Comparison of ENCODE assay signal across 8 mouse cellular contexts in genomic region chr2:181410760-181411473, GRCm38 (mm10). TPM values are rescaled to one million over a fixed set of nuclear protein-coding genes. Genes with fewer than 3 reads are reported as not detected.
A peak's percentile ranks its signal among the peaks of the same experiment; 100 is the strongest.
DNase-seq lines count a peak whose midpoint lies in the region; ATAC-seq and TF ChIP-seq lines count a peak whose summit lies in the region.

No protein-coding gene starts in this region.

- peak; percentile 77 for ATAC-seq in forebrain, embryonic 12.5 days (ENCODE audit: low FRiP score)

- no peak overlapping the region for H3K9ac ChIP-seq in ES-Bruce4 (ENCODE audit: low read depth, poor library complexity, severe bottlenecking)
- no peak overlapping the region for H3K9ac ChIP-seq in forebrain, embryonic 12.5 days

- no peaks in the 10 kb centered on the region for H3K4me1 ChIP-seq in ES-Bruce4 (ENCODE audit: control insufficient read depth, insufficient read depth, low read length)
- no peaks in the 10 kb centered on the region for H3K4me1 ChIP-seq in bone marrow, adult 2 months (ENCODE audit: control insufficient read depth, insufficient read depth, low read length)
- peaks cover 9% of the 10 kb centered on the region; the same call in 1 of the 2 replicates for H3K4me1 ChIP-seq in forebrain, embryonic 12.5 days
- peaks cover 4% of the 10 kb centered on the region; the same call in 1 of the 2 replicates for H3K4me1 ChIP-seq in hindbrain, embryonic 10.5 days (replicated peaks)

- no peaks in the 10 kb centered on the region for H3K27me3 ChIP-seq in ES-Bruce4 (ENCODE audit: control insufficient read depth, insufficient read depth, low read length, poor library complexity, severe bottlenecking)
- no peaks in the 10 kb centered on the region for H3K27me3 ChIP-seq in forebrain, embryonic 12.5 days
- H3K27me3 ChIP-seq in hindbrain, embryonic 10.5 days (ENCODE audit: insufficient read depth, poor library complexity, severe bottlenecking): no peaks in the 10 kb centered on the region

- no peaks in the 10 kb centered on the region for H3K36me3 ChIP-seq in ES-Bruce4 (ENCODE audit: control insufficient read depth, insufficient read depth, low read length, poor library complexity, severe bottlenecking)
- peaks cover 3% of the 10 kb centered on the region; the same call in 1 of the 2 replicates for H3K36me3 ChIP-seq in forebrain, embryonic 12.5 days (replicated peaks)
- peaks cover 10% of the 10 kb centered on the region for H3K36me3 ChIP-seq in hindbrain, embryonic 10.5 days

- WGBS in bone marrow, adult 2 months: 11% methylated on average over 4 of the region's 4 CpGs
- WGBS in forebrain, embryonic 12.5 days: 32% methylated on average over 4 of the region's 4 CpGs
- 44% methylated on average over 4 of the region's 4 CpGs for WGBS in hindbrain, embryonic 10.5 days

- no peak for TF ChIP-seq EP300 in ES-Bruce4 (IDR thresholded peaks at IDR 0.05; ENCODE audit: insufficient read depth, low read depth, low read length)

- TF ChIP-seq POLR2A in ES-Bruce4 (IDR thresholded peaks at IDR 0.05; ENCODE audit: insufficient read depth, low read length): no peak
- no peak for TF ChIP-seq POLR2A in bone marrow, adult 2 months (IDR thresholded peaks at IDR 0.05; ENCODE audit: borderline replicate concordance, control insufficient read depth, low read depth, low read length)

- no peak overlapping the region for H3K27ac ChIP-seq in ES-Bruce4 (ENCODE audit: insufficient read depth, low read length)
- H3K27ac ChIP-seq in bone marrow, adult 2 months (ENCODE audit: control insufficient read depth, insufficient read depth, low read depth, low read length, poor library complexity): no peak overlapping the region
- peak overlapping the region; percentile 70 for H3K27ac ChIP-seq in forebrain, embryonic 12.5 days
- H3K27ac ChIP-seq in hindbrain, embryonic 10.5 days: peak overlapping the region; percentile 75

- H3K4me3 ChIP-seq in ES-Bruce4 (ENCODE audit: low read depth, low read length): no peak overlapping the region
- no peak overlapping the region for H3K4me3 ChIP-seq in bone marrow, adult 2 months (replicated peaks; ENCODE audit: control insufficient read depth, low read depth, low read length)
- H3K4me3 ChIP-seq in forebrain, embryonic 12.5 days (replicated peaks): no peak overlapping the region
- H3K4me3 ChIP-seq in hindbrain, embryonic 10.5 days: no peak overlapping the region

- TF ChIP-seq CTCF in ES-Bruce4 (IDR thresholded peaks at IDR 0.05; ENCODE audit: low read depth, low read length): peak; percentile 84
- TF ChIP-seq CTCF in bone marrow, adult 2 months (IDR thresholded peaks at IDR 0.05; ENCODE audit: control insufficient read depth, insufficient read depth, low read length): peak; percentile 81

- peak; percentile 75 for DNase-seq in hindbrain, embryonic 10.5 days (ENCODE audit: low spot score)
- DNase-seq in layer of hippocampus, adult 18-20 months (ENCODE audit: low spot score in 2 of 2): peak; percentile 18 to 62
- peak; percentile 82 for DNase-seq in lung, postnatal 10 days
- DNase-seq in ovary, postnatal 10 days (ENCODE audit: low spot score): peak; percentile 36
- peak; percentile 37 for DNase-seq in thymus, postnatal 25 days

- no peak overlapping the region for H3K4me2 ChIP-seq in forebrain, embryonic 12.5 days

- no peaks in the 10 kb centered on the region for H3K9me3 ChIP-seq in ES-Bruce4 (replicated peaks; ENCODE audit: control insufficient read depth, insufficient read depth, low read length, poor library complexity, severe bottlenecking)
- H3K9me3 ChIP-seq in forebrain, embryonic 12.5 days: no peaks in the 10 kb centered on the region
- no peaks in the 10 kb centered on the region for H3K9me3 ChIP-seq in hindbrain, embryonic 10.5 days

RNA-seq across cellular contexts. Expression of gene Lime1, which starts 31.0 kb away (rescaled TPM):
- polyA plus RNA-seq in ES-Bruce4 (2011; ENCODE audit: insufficient read depth, insufficient read length, low read depth, missing spikeins): 3.9 and 6.3 TPM in 2 replicates
- polyA plus RNA-seq in bone marrow, adult 2 months (2011; ENCODE audit: insufficient read depth, insufficient read length, low replicate concordance, missing spikeins): 37.9 and 47.7 TPM in 2 replicates
- 33.9 and 34.5 TPM in 2 replicates for polyA plus RNA-seq in forebrain, embryonic 12.5 days (2016; fragmentation: Nextera tagmentation; extraction: Ambion mirVana)
- 29.5 and 29.7 TPM in 2 replicates for polyA plus RNA-seq in hindbrain, embryonic 10.5 days (2016; fragmentation: Nextera tagmentation; extraction: Ambion mirVana)
- total RNA-seq in layer of hippocampus, adult 18-20 months (2021): 10 to 100 TPM; 37.1 to 43.2 TPM

RNA-seq across cellular contexts. Expression of gene Arfrp1, which starts 45.7 kb away (rescaled TPM):
- polyA plus RNA-seq in ES-Bruce4 (2011; ENCODE audit: insufficient read depth, insufficient read length, low read depth, missing spikeins): 29.1 and 35.4 TPM in 2 replicates
- polyA plus RNA-seq in bone marrow, adult 2 months (2011; ENCODE audit: insufficient read depth, insufficient read length, low replicate concordance, missing spikeins): 25.1 and 48.4 TPM in 2 replicates
- 83.6 and 86.4 TPM in 2 replicates for polyA plus RNA-seq in forebrain, embryonic 12.5 days (2016; fragmentation: Nextera tagmentation; extraction: Ambion mirVana)
- polyA plus RNA-seq in hindbrain, embryonic 10.5 days (2016; fragmentation: Nextera tagmentation; extraction: Ambion mirVana): 75.3 and 75.4 TPM in 2 replicates
- total RNA-seq in layer of hippocampus, adult 18-20 months (2021): 10 to 100 TPM; 41.1 to 46.0 TPM

RNA-seq across cellular contexts. Expression of gene Zgpat, which starts 46.2 kb away (rescaled TPM):
- polyA plus RNA-seq in ES-Bruce4 (2011; ENCODE audit: insufficient read depth, insufficient read length, low read depth, missing spikeins): 11.5 and 13.5 TPM in 2 replicates
- 10.8 and 30.8 TPM in 2 replicates for polyA plus RNA-seq in bone marrow, adult 2 months (2011; ENCODE audit: insufficient read depth, insufficient read length, low replicate concordance, missing spikeins)
- 62.4 and 69.5 TPM in 2 replicates for polyA plus RNA-seq in forebrain, embryonic 12.5 days (2016; fragmentation: Nextera tagmentation; extraction: Ambion mirVana)
- polyA plus RNA-seq in hindbrain, embryonic 10.5 days (2016; fragmentation: Nextera tagmentation; extraction: Ambion mirVana): 45.4 and 53.0 TPM in 2 replicates
- total RNA-seq in layer of hippocampus, adult 18-20 months (2021): 10 to 100 TPM; 70.2 to 71.1 TPM

RNA-seq across cellular contexts. Expression of gene Zbtb46, which starts 48.3 kb away (rescaled TPM):
- 4.3 and 5.4 TPM in 2 replicates for polyA plus RNA-seq in ES-Bruce4 (2011; ENCODE audit: insufficient read depth, insufficient read length, low read depth, missing spikeins)
- 5.2 and 9.7 TPM in 2 replicates for polyA plus RNA-seq in bone marrow, adult 2 months (2011; ENCODE audit: insufficient read depth, insufficient read length, low replicate concordance, missing spikeins)
- 14.4 and 16.1 TPM in 2 replicates for polyA plus RNA-seq in forebrain, embryonic 12.5 days (2016; fragmentation: Nextera tagmentation; extraction: Ambion mirVana)
- polyA plus RNA-seq in hindbrain, embryonic 10.5 days (2016; fragmentation: Nextera tagmentation; extraction: Ambion mirVana): 18.6 and 22.2 TPM in 2 replicates
- total RNA-seq in layer of hippocampus, adult 18-20 months (2021): 1 to 10 TPM; 8.0 to 8.4 TPM

Comparison
In these comparisons a context has a peak if more than half of its experiments do, and no peak if none do; other contexts are left out.
1. H3K27ac ChIP-seq: peak in forebrain, embryonic 12.5 days (single experiment) and hindbrain, embryonic 10.5 days (single experiment); none in ES-Bruce4 (single experiment) and bone marrow, adult 2 months (single experiment).
2. Peak in every context shown above with its lines, with median percentiles within 50 percentile points of each other: DNase-seq.